Mouse (Mus musculus) adrenal gland, postnatal 25 days (tissue): ENCODE measurements around the gene Mogat2. TPM values are rescaled to one million over a fixed set of nuclear protein-coding genes. Genes with fewer than 3 reads are reported as not detected.

ENCODE experiments used
- total RNA-seq: library from RNA; stranded (reverse); gene quantifications from 2 replicates; pipeline ENCODE4 v1.2.3, GENCODE M21; 2021

Mogat2 gene
- total RNA-seq, 1 experiment from 2014 or later = 0.79 TPM

Other genes starting within 250 kb of the Mogat2 start
- 36.4 and 36.9 TPM in 2 replicates for gene Uvrag, start 97.5 kb downstream of the Mogat2 start, total RNA-seq
- 635 and 725 TPM in 2 replicates for gene Dgat2, start 55.9 kb downstream of the Mogat2 start, total RNA-seq
- gene Map6, start 28.8 kb upstream of the Mogat2 start, total RNA-seq = 6.7 and 8.8 TPM in 2 replicates
- 318 and 396 TPM in 2 replicates for gene Serpinh1, start 114.6 kb upstream of the Mogat2 start, total RNA-seq
- gene Gdpd5, start 142.8 kb upstream of the Mogat2 start, total RNA-seq = 4.9 and 9.9 TPM in 2 replicates
- gene Klhl35, start 227.4 kb upstream of the Mogat2 start, total RNA-seq = 0.43 and 1.5 TPM in 2 replicates
- gene Rps3, start 245.1 kb upstream of the Mogat2 start, total RNA-seq = 552 and 603 TPM in 2 replicates